Mouse (Mus musculus) lung, adult 2 months (tissue): Measurements from ENCODE around the gene Canx.

Experiments
- CTCF ChIP-seq: fragments of 200-500 bp; IDR thresholded peaks from 2 replicates; pipeline ENCODE4 v1.5.1; 2011; ENCODE audit warnings: mild to moderate bottlenecking, low read length, control low read depth; ENCODE audit not compliant: insufficient read depth
- POLR2A ChIP-seq: fragments of 200-500 bp; IDR thresholded peaks from 2 replicates; pipeline ENCODE4 v1.6.1; 2011; ENCODE audit warnings: low read depth, mild to moderate bottlenecking, control low read depth, low read length, borderline replicate concordance; ENCODE audit errors: extremely low read depth

DNA sequence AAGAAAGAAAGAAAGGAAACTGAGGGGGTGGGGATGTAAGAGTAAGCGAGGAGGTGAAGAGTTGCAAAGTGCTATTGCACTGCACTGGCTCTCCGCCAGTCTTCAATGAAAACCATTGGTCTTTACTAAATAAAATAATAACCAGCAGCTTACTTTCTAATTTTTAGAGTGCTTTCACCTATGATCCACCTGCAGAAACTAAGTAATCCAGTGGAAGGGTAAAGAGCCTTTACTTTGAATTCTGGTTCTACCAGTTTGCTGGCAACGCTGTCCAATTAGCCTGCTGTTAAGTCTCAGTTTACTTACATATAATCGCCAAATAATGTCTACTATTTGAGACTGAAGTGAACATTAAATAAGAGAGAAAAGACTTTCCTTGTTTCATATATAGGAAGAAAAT is 46.5 kb downstream of the Canx start:
- TF ChIP-seq POLR2A (no peak), CTCF (no peak)
